ENCODE assay signal across 8 mouse cellular contexts in genomic region chr10:69888399-69888798, GRCm38 (mm10).
DNase-seq lines count a peak whose midpoint lies in the region; ATAC-seq and TF ChIP-seq lines count a peak whose summit lies in the region.
"Had no signal": no experiment of that assay in that cellular context is flagged by ENCODE, and none has a peak within 500 bp of the region (broad histone marks: within the 10 kb centered on the region; RNA-seq: fewer than 3 reads in every experiment).

No protein-coding gene starts in this region.

- H3K36me3 ChIP-seq in lung, embryonic 14.5 days (ENCODE audit: insufficient read depth): 0 out of 2 replicates have a peak, but pooled peaks cover 2% of the 10 kb centered on the region
- no peaks in the 10 kb centered on the region for H3K36me3 ChIP-seq in stomach, embryonic 15.5 days

- H3K27me3 ChIP-seq in lung, embryonic 14.5 days (ENCODE audit: insufficient read depth, low read length): no peaks in the 10 kb centered on the region
- no peaks in the 10 kb centered on the region for H3K27me3 ChIP-seq in stomach, embryonic 15.5 days (replicated peaks)
- H3K27me3 ChIP-seq: hindbrain, embryonic 15.5 days had no signal

- ATAC-seq in granulocyte monocyte progenitor cell, adult 5-6 weeks (replicated peaks; ENCODE audit: poor library complexity, severe bottlenecking): peak; percentile 65
- ATAC-seq in lung, embryonic 14.5 days (ENCODE audit: insufficient read depth): peak; percentile 91
- ATAC-seq in stomach, embryonic 15.5 days (ENCODE audit: insufficient read depth, low FRiP score, low read depth): 0 out of 2 replicates have a peak, but pooled peaks have one; percentile 49

- 10% methylated on average over 4 of the region's 4 CpGs for WGBS in lung, embryonic 14.5 days
- 10% methylated on average over 4 of the region's 4 CpGs for WGBS in stomach, embryonic 15.5 days

- peak; percentile 9; the same call in 1 of the 2 replicates for TF ChIP-seq CTCF in lung, embryonic 14.5 days (IDR thresholded peaks at IDR 0.05; ENCODE audit: low read depth)

- H3K4me2 ChIP-seq in lung, embryonic 14.5 days: peak overlapping the region; percentile 57
- H3K4me2 ChIP-seq in stomach, embryonic 15.5 days: peak overlapping the region; percentile 41
- H3K4me2 ChIP-seq: hindbrain, embryonic 15.5 days had no signal

- H3K4me1 ChIP-seq in brown adipose tissue, adult 24 weeks (ENCODE audit: control insufficient read depth, insufficient read depth, insufficient read length, low read length): peaks cover 10% of the 10 kb centered on the region
- no peaks in the 10 kb centered on the region for H3K4me1 ChIP-seq in lung, embryonic 14.5 days (ENCODE audit: insufficient read depth)
- no peaks in the 10 kb centered on the region for H3K4me1 ChIP-seq in stomach, embryonic 15.5 days
- H3K4me1 ChIP-seq: hindbrain, embryonic 15.5 days had no signal

- H3K9me3 ChIP-seq in lung, embryonic 14.5 days (ENCODE audit: low read depth, low read length): no peaks in the 10 kb centered on the region
- no peaks in the 10 kb centered on the region for H3K9me3 ChIP-seq in stomach, embryonic 15.5 days
- H3K9me3 ChIP-seq: hindbrain, embryonic 15.5 days had no signal

- H3K4me3 ChIP-seq in brown adipose tissue, adult 24 weeks (ENCODE audit: insufficient read depth, low read depth, low read length): peak overlapping the region; percentile 13
- H3K4me3 ChIP-seq in lung, embryonic 14.5 days (ENCODE audit: low read depth, low read length): peak overlapping the region; percentile 24; the same call in 1 of the 2 replicates
- H3K4me3 ChIP-seq in stomach, embryonic 15.5 days (replicated peaks): no peak overlapping the region
- H3K4me3 ChIP-seq: hindbrain, embryonic 15.5 days had no signal

- DNase-seq in urinary bladder, postnatal 25 days (ENCODE audit: low spot score): peak; percentile 29
- no peak for DNase-seq in urinary bladder, postnatal 4 days (ENCODE audit: low spot score in 2 of 2)
- peak; percentile 54 for DNase-seq in kidney, adult 11 months
- DNase-seq in lung, embryonic 14.5 days: peak; percentile 90

- H3K9ac ChIP-seq in lung, embryonic 14.5 days: peak overlapping the region; percentile 23; the same call in 1 of the 2 replicates
- no peak overlapping the region for H3K9ac ChIP-seq in stomach, embryonic 15.5 days
- H3K9ac ChIP-seq: hindbrain, embryonic 15.5 days had no signal

- H3K27ac ChIP-seq in brown adipose tissue, adult 24 weeks (replicated peaks; ENCODE audit: low read depth, low read length): peak overlapping the region; percentile 85
- peak overlapping the region; percentile 30; the same call in 1 of the 2 replicates for H3K27ac ChIP-seq in lung, embryonic 14.5 days (ENCODE audit: low read depth)
- H3K27ac ChIP-seq in stomach, embryonic 15.5 days: peak overlapping the region; percentile 24; the same call in 1 of the 2 replicates
- H3K27ac ChIP-seq: hindbrain, embryonic 15.5 days had no signal

Comparison
In these comparisons a context has a peak if more than half of its experiments do, and no peak if none do; other contexts are left out.
1. DNase-seq: peak in urinary bladder, postnatal 25 days (single experiment), kidney, adult 11 months (single experiment) and lung, embryonic 14.5 days (single experiment); none in urinary bladder, postnatal 4 days (0 of 2).
2. H3K27ac ChIP-seq: peak in every context shown above with its lines; median percentile 85 in brown adipose tissue, adult 24 weeks; 30 in lung, embryonic 14.5 days; 24 in stomach, embryonic 15.5 days.
3. Peak in every context shown above with its lines, with median percentiles within 50 percentile points of each other: ATAC-seq.